Mouse (Mus musculus) E14TG2a.4 (cell line): ENCODE measurements around the gene Ube2l6.

Experiments used
- CTCF ChIP-seq: conservative IDR thresholded peaks from 2 replicates; pipeline ENCODE4 v1.5.1; 2014; ENCODE audit warnings: low read length
- NANOG ChIP-seq: IDR thresholded peaks from 2 replicates; pipeline ENCODE4 v1.6.1; 2014; ENCODE audit warnings: borderline replicate concordance, low read length, mixed read lengths
- POU5F1 ChIP-seq: IDR thresholded peaks from 2 replicates; pipeline ENCODE4 v1.6.1; 2014; ENCODE audit warnings: low read length, borderline replicate concordance

DNA sequence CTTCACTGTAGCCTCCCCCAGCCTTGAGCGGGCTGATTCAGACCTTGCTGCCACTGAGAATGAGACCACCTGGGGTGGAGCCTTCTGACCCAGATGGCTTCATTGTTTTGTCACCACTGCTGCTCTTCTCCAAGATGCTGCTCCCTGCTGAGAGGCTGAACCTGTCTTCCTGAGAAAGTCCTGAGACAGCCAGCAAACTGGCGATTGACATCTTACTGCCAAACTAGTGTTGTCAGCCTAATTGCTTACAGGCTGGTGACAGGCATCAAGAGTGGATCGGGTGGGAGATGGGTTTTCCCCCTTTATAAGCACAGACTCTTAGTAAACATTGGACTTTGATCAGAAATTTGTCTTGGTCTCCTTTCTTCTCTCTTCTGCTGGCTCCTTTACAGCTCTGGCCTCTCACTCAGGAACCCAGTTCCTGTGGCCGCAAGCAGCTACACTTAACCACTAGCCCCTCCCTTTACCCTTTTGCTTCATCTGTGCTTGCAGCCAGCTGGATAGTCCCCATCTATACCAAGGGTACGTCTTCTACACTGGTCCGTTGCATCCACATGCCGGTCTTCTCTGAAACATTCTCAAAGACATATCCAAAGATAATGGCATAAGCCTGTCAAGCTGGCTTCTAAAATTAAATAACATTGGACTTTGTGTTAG, 41.5 kb upstream of the Ube2l6 start:
- no peak for TF ChIP-seq CTCF
- no peak for TF ChIP-seq POU5F1
- TF ChIP-seq NANOG, result peak; percentile 35; the same call in 1 of the 2 replicates
